Mouse (Mus musculus): Measurements from ENCODE around the gene Aen. TPM values are rescaled to one million over a fixed set of nuclear protein-coding genes. Genes with fewer than 3 reads are reported as not detected.

The Aen gene
- total RNA-seq, 2 experiments from 2014 or later, result 20.6 to 22.1 TPM

DNA sequence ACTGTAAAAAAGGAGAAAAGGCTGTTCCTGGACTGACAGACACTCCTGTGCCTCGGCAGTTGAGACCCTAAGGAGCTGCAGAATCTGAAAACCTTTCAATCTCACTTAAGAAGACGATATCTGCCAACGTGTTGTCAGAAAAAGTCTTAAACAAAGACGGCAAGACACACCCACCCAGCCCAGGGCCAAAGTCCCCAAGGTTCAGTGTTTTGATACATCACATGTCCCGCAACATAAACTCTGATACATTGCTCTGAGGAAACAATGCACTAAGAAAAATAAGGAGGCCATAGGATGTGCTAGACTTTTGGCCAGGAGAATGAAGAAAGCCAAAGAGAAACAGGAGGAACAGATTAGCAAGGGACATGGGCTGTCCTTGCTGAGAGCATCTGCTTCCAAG lies 22.8 kb upstream of the Aen start:
- no peak overlapping the region for H3K27ac ChIP-seq
- intact Hi-C loops (cut with DNase I), result no loop called here
- no peak for TF ChIP-seq CTCF (IDR thresholded peaks at IDR 0.05)
- no peak overlapping the region for H3K4me3 ChIP-seq
- no peak for DNase-seq (ENCODE audit: extremely low spot score in 1 of 2, low spot score in 2 of 2)

DNA sequence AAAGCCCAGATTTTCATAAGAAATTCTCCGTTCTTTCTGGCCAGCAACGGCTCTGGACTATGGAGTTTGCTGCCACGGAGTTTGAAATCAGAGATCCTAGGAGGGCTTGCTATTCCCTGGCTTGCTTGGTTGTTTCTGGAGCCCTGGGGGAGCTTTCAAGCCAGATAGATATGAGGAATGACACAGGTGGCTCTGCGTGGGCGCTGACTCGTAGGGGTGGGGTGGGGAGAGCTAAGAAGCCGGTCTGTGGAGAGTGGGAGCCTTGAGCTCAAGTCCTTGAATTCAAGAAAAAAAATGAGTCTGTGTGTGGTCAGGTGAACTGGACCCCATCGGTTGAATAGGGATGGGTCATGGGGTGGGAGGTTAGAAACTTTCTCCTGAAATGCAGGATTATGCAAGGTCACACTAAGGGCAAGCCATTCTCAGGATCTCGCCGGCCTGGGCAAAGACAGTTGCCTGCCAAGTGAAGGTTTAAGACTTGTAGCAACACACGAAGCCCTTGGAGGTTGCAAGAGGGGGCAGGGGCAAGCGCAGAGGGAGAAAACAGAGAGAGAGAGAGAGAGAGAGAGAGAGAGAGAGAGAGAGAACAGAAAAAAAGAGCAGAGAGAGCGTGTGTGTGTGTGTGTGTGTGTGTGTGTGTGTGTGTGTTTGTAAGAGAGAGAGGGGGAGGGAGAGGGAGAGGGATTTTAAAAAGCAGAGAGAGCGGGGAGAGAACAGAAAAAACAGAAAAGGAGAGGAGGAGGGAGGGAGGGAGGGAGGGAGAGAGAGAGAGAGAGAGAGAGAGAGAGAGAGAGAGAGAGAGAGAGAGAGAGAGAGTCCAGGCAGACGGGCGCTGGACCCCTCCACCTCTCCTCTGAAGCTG lies 13.8 kb upstream of the Aen start:
- intact Hi-C loops (cut with DNase I), result loop anchor here (5.0 kb wide), 1 partner anchor 35 kb away; the partner anchor contains the start of gene Det1
- Histone ChIP-seq H3K4me3 (peak overlapping the region; percentile 49), H3K27ac (no peak overlapping the region)
- TF ChIP-seq CTCF (IDR thresholded peaks at IDR 0.05), result no peak
- DNase-seq (ENCODE audit: extremely low spot score in 1 of 2, low spot score in 2 of 2), result no peak

DNA sequence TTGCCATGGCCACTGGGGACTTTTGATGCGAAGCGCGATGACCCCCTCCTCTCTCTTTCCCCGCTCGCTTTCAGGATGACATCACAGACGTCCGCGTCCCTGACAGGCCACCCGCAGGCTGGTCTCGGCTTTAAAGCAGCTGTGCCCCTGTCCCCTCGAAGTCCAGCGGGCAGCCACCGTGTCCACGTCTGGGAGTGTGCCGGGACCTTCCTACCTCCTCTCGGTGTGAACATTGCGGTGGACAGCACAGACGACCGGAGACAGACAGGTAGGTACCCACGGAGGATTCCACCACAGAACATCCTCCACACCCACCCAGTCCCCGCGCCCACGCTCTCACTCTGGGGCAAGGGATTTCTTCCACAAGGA lies 13.2 kb upstream of the Aen start:
- intact Hi-C loops (cut with DNase I), result loop anchor here (5.0 kb wide), 1 partner anchor 35 kb away; the partner anchor contains the start of gene Det1
- H3K4me3 ChIP-seq, result peak overlapping the region; percentile 49
- DNase-seq (ENCODE audit: extremely low spot score in 1 of 2, low spot score in 2 of 2), result peak; percentile 50 to 70
- H3K27ac ChIP-seq, result peak overlapping the region; percentile 47
- no peak for TF ChIP-seq CTCF (IDR thresholded peaks at IDR 0.05)

DNA sequence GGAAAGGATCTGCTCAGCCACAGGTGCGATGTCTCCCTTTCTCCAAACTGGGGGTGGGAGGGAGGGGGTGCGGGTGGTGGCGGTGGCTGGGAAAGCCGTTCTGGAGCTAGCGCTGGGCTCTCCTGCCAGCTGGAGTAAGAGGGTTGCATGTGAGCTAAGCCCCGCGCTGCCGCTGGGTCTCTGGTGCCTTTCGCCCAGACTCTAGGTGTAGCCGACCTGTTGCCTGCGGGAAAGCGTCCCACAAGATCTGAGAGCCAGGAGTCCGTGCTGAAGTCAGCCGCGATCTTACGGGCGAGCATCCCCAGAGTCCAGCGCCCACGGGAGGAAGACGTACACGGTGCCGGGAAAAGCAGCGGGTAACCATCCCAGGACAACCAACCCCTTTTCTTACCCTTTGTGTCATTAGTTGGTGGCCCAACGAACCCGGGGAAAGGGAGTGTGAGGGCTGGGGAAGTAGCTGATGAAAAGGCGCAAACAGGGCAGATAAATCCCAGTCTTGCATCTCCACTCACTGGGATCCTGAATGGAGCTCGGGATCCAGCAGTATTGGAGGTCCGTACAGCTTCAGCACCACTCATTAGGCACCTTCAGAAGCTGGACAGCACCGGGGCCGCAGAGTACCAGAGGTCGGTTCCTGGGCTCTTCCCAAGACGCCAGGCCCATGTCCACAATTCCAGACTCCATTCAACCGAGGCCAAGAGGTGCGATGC lies 12.5 kb upstream of the Aen start:
- TF ChIP-seq CTCF (IDR thresholded peaks at IDR 0.05), result no peak
- peak overlapping the region; percentile 47 for H3K27ac ChIP-seq
- no peak for DNase-seq (ENCODE audit: extremely low spot score in 1 of 2, low spot score in 2 of 2)
- H3K4me3 ChIP-seq, result peak overlapping the region; percentile 49
- intact Hi-C loops (cut with DNase I), result loop anchor here (5.0 kb wide), 1 partner anchor 36 kb away; the partner anchor contains the start of gene Det1

DNA sequence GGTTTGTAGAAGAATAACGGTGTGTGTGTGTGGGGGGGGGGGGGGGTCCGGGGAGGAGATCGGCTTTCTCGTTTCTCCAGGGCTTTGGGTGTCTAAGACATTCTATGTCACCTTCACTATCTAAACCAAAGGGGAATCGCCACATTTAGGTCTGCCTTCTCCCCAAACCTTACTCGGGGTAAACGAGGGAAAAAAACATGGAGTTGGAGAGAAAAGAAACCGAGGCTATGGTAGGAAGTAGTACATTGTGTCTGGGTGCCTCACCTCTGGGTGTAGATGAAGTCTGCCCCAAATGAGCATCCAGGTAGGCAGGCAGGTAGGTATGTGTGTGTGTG lies 12.0 kb upstream of the Aen start:
- no peak for TF ChIP-seq CTCF (IDR thresholded peaks at IDR 0.05)
- intact Hi-C loops (cut with DNase I), result loop anchor here (5.0 kb wide), 1 partner anchor 36 kb away; the partner anchor contains the start of gene Det1
- Histone ChIP-seq H3K27ac (no peak overlapping the region), H3K4me3 (peak overlapping the region; percentile 49)
- DNase-seq (ENCODE audit: extremely low spot score in 1 of 2, low spot score in 2 of 2), result no peak

DNA sequence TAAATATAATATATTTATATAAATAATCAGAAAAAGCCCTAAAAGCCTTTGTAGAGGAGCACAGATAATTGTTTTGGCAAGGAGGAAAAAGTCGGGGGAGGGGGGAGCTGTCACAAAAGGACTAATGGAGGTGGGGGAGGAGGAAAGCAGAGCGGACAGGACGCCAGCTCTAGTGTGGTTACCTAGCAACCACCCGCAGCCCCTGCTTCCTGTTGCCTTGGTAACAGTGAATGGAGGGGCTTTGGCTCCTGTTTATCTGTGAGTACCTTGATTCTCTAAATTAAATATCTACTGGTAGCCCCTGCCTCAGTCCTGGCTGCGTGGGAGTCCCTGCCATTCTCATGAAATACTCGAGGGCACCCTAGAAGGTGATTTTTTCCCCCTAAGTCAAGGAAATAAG lies 11.5 kb upstream of the Aen start:
- H3K4me3 ChIP-seq, result peak overlapping the region; percentile 21; the same call in 1 of the 2 replicates
- TF ChIP-seq CTCF (IDR thresholded peaks at IDR 0.05), result no peak
- no peak overlapping the region for H3K27ac ChIP-seq
- DNase-seq (ENCODE audit: extremely low spot score in 1 of 2, low spot score in 2 of 2), result peak in 1 of 2 experiments; percentile 56
- intact Hi-C loops (cut with DNase I), result loop anchor here (5.0 kb wide), 1 partner anchor 37 kb away; the partner anchor contains the start of gene Det1

DNA sequence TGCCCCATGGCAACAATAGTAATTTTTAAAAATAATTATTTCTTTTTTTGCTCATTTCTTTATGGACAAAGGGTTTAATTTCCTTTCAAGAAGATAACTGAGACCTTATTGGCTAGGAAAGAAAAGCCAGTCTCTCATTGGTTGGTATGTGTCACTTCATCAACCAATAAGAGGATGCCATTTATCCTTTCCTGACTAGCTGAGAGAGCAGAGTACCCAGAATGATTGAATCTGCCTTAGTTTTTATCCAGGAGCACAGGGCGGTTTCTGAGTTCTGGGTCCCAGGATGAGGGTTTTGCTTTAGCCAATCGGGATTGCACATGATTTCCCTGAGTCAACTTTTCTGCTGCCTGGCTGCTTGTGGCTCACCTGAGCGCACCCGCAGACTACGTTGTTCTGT lies 10.2 kb upstream of the Aen start:
- Histone ChIP-seq H3K27ac (no peak overlapping the region), H3K4me3 (no peak overlapping the region)
- no peak for DNase-seq (ENCODE audit: extremely low spot score in 1 of 2, low spot score in 2 of 2)
- no peak for TF ChIP-seq CTCF (IDR thresholded peaks at IDR 0.05)
- intact Hi-C loops (cut with DNase I), result no loop called here

DNA sequence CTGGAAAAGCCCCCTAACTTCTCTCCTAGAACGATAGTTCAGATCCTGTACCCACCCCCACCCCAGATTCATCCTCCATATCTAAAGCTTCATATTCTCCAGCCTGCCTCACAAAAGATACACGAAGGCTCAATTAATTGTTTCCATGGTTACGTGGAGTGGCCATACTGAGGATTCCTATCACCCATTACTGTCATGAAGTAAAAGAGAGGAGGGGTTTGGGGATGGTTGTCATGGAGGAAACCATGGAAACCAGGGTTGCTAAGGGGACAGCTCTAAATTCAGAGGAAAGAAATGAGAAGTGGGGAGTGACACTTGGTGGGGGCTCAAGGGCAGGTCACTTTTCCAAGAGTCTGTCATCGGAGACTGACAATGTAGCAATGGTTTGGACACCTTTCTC lies 9.2 kb upstream of the Aen start:
- Histone ChIP-seq H3K27ac (no peak overlapping the region), H3K4me3 (no peak overlapping the region)
- intact Hi-C loops (cut with DNase I), result no loop called here
- no peak for DNase-seq (ENCODE audit: extremely low spot score in 1 of 2, low spot score in 2 of 2)
- TF ChIP-seq CTCF (IDR thresholded peaks at IDR 0.05), result no peak

DNA sequence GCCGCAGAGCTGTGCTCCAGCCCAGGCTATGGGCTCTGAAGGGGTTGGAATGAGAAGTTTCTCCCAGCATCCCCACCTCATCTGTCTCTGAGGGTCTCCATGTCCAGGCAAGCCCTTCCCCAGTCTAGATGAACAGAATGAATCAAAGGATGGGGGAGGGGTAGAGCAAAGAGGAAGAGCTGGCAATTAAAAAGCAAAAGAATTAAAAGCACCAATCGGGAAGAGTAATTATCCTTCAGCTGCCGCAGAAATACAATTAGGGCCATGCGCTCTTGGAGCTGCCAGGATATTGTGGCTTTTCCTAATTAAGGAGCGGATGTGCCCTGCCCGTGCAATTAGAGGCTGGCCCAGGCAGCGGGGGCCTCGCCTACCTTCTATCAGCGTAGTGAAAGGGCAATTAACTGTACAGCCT lies 8.2 kb upstream of the Aen start:
- no peak overlapping the region for H3K4me3 ChIP-seq
- no peak for DNase-seq (ENCODE audit: extremely low spot score in 1 of 2, low spot score in 2 of 2)
- H3K27ac ChIP-seq, result no peak overlapping the region
- intact Hi-C loops (cut with DNase I), result no loop called here
- no peak for TF ChIP-seq CTCF (IDR thresholded peaks at IDR 0.05)

DNA sequence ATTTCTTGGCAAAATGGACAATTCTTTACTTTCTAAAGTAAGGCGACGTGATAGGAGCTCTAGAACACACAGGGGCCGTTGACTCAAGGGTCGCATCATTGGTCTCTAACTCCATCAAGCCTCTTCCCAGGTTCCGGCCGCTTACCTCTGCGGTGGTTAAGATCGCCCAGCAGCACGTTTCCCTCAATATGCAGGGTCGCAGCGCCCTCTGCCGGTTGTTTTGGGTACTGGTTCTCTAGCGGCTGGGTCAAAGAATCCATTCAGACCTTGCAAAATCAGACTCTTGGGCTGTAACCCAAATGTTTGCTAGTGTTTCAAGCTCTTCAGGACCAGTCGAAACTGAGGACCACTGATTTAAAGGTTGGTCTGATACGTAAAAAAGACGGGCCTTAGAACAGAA lies 5.0 kb upstream of the Aen start:
- Histone ChIP-seq H3K27ac (no peak overlapping the region), H3K4me3 (no peak overlapping the region)
- intact Hi-C loops (cut with DNase I), result loop anchor here (1.0 to 10.0 kb wide), 3 partner anchors 44 to 316 kb away; partner anchors contain the start of gene Det1

DNA sequence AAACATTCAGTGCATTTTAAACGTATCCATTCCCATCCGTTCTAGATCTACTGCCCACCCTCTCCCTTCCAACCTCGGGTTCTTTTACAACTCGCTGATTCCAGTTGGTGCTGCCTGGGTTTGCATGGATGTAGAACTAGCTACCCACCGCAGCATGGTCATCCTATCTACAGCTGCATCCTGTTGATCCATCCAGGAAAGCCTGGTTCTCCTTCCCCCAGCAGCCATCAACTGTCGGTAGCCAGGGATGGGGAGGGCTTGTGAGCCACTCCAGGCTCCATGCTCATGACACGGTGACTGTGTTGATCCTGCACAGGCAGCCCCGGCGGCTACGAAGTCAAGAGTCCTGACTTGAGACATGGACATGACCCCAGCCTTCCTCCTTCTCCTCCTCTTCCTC lies 1.7 kb upstream of the Aen start:
- no peak overlapping the region for H3K27ac ChIP-seq
- intact Hi-C loops (cut with DNase I), result loop anchor here (10.0 kb wide), 1 partner anchor 319 kb away; no protein-coding TSS in a partner anchor
- no peak for TF ChIP-seq CTCF (IDR thresholded peaks at IDR 0.05)
- no peak overlapping the region for H3K4me3 ChIP-seq
- no peak for DNase-seq (ENCODE audit: extremely low spot score in 1 of 2, low spot score in 2 of 2)

More for the DNA sequence above, 5.0 kb upstream of the Aen start:
- peak; percentile 95 for TF ChIP-seq CTCF (IDR thresholded peaks at IDR 0.05)
- peak; percentile 85 to 91 for DNase-seq (ENCODE audit: extremely low spot score in 1 of 2, low spot score in 2 of 2)

All from left cerebral cortex, adult 2 months (tissue).